Mouse (Mus musculus): ENCODE measurements around the gene Spock1.

DNA sequence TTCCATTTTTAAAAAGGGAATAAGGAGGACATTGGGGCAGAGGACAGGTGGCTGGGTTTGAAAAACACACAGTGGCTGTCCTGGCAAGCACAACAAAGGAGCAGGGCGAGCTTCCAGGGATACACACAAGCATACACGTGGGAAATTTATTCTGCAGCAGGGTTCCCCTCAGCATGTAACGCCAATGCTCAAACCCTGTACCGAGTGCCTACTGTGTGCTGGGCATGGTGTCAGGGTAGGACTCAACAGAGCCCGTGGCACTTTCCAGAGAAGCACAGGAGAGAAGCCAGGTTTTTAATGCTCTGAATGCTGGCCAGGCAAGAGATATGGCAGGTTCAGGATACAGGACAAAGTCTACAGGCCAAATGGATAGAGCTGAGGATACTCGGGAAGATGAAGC is 101.8 kb downstream of the Spock1 start:
- no peak for TF ChIP-seq GATA1 (IDR thresholded peaks at IDR 0.05; ENCODE audit: low read length)
- TF ChIP-seq TAL1 (IDR thresholded peaks at IDR 0.05; ENCODE audit: low read length): no peak

Measured in erythroblast, embryonic 14.5 days (primary cell).